Mouse (Mus musculus) CH12.LX (cell line): Measurements from ENCODE around the gene Ddost. TPM values are rescaled to one million over a fixed set of nuclear protein-coding genes. Genes with fewer than 3 reads are reported as not detected.

ENCODE experiments used
- DNase-seq: peaks from one replicate; pipeline ENCODE4 v3.0.0-alpha.2; 2013; ENCODE audit errors: extremely low read depth
- H3K27ac ChIP-seq: 2 replicates; pipeline ENCODE4 v1.5.1; 2012; ENCODE audit warnings: low read depth, mild to moderate bottlenecking, control low read depth, moderate library complexity; ENCODE audit not compliant: insufficient read depth
- H3K27me3 ChIP-seq: replicated peaks from 2 replicates; pipeline ENCODE3; 2012; ENCODE audit warnings: inconsistent platforms
- H3K36me3 ChIP-seq, 2 experiments: replicated peaks in 1 of 2; 2 replicates each; pipeline versions ENCODE3 to v1.6.1; 2012; ENCODE audit warnings: inconsistent platforms in 1 of 2, low read length in 1 of 2, mild to moderate bottlenecking in 1 of 2, mixed read lengths in 1 of 2, moderate library complexity in 1 of 2; ENCODE audit not compliant: control insufficient read depth in 1 of 2, insufficient read depth in 1 of 2
- H3K4me1 ChIP-seq, 2 experiments: 2 replicates each; pipeline ENCODE4 v1.6.1; 2012; ENCODE audit warnings: inconsistent platforms in 1 of 2, moderate library complexity in 1 of 2; ENCODE audit not compliant: insufficient read depth in 2 of 2, control insufficient read depth in 1 of 2
- H3K4me2 ChIP-seq: 2 replicates; pipeline ENCODE4 v1.6.1; 2012; ENCODE audit warnings: low read depth, mild to moderate bottlenecking, control low read depth; ENCODE audit not compliant: poor library complexity, insufficient read depth, severe bottlenecking
- H3K4me3 ChIP-seq, 3 experiments: fragments of 150-350 bp in 1 of 3; sonication (generic) in 1 of 3; replicated peaks in 1 of 3; 2 replicates each; pipeline versions ENCODE3 to v1.5.1; 2011 to 2012; ENCODE audit warnings: low read depth in 2 of 3, low read length in 2 of 3, mild to moderate bottlenecking in 2 of 3, moderate library complexity in 2 of 3, control low read depth in 1 of 3, improper control_type of control experiment in 1 of 3, inconsistent platforms in 1 of 3, mixed read lengths in 1 of 3; ENCODE audit not compliant: poor library complexity in 1 of 3
- H3K79me2 ChIP-seq: replicated peaks from 2 replicates; pipeline ENCODE4 v1.6.1; 2012; ENCODE audit warnings: mild to moderate bottlenecking, moderate library complexity; ENCODE audit not compliant: control insufficient read depth, poor library complexity, insufficient read depth, severe bottlenecking; ENCODE audit errors: extremely low read depth
- H3K9ac ChIP-seq: 2 replicates; pipeline ENCODE4 v1.6.1; 2012; ENCODE audit warnings: low read depth, mild to moderate bottlenecking, control low read depth, moderate library complexity; ENCODE audit not compliant: insufficient read depth
- H3K9me3 ChIP-seq: replicated peaks from 2 replicates; pipeline ENCODE3; 2012; ENCODE audit warnings: low read length, inconsistent platforms, mixed read lengths
- CHD2 ChIP-seq: IDR thresholded peaks from 2 replicates; pipeline ENCODE4 v1.6.1; 2011; ENCODE audit warnings: low read length, improper control_type of control experiment
- CTCF ChIP-seq, 2 experiments: IDR thresholded peaks in 1 of 2; conservative IDR thresholded peaks in 1 of 2; 2 replicates each; pipeline ENCODE4 v1.5.1; 2011 to 2012; ENCODE audit warnings: low read depth in 2 of 2, low read length in 2 of 2, improper control_type of control experiment in 1 of 2, inconsistent platforms in 1 of 2, mild to moderate bottlenecking in 1 of 2, moderate library complexity in 1 of 2
- E2F4 ChIP-seq: IDR thresholded peaks from 2 replicates; pipeline ENCODE4 v1.6.1; 2011; ENCODE audit warnings: low read depth, low read length, improper control_type of control experiment; ENCODE audit not compliant: insufficient replicate concordance
- EP300 ChIP-seq: IDR thresholded peaks from 2 replicates; pipeline ENCODE4 v1.6.1; 2011; ENCODE audit warnings: low read length, improper control_type of control experiment
- HCFC1 ChIP-seq: IDR thresholded peaks from 2 replicates; pipeline ENCODE4 v1.6.1; 2012; ENCODE audit warnings: low read depth, mild to moderate bottlenecking, inconsistent platforms, low read length, improper control_type of control experiment
- MAZ ChIP-seq: IDR thresholded peaks from 2 replicates; pipeline ENCODE4 v1.6.1; 2012; ENCODE audit warnings: low read depth, mild to moderate bottlenecking, inconsistent platforms, low read length, improper control_type of control experiment, moderate library complexity
- MEF2A ChIP-seq: IDR thresholded peaks from 2 replicates; pipeline ENCODE4 v1.6.1; 2014; ENCODE audit warnings: low read depth, mild to moderate bottlenecking, inconsistent platforms, low read length, improper control_type of control experiment, borderline replicate concordance
- MYC ChIP-seq: IDR thresholded peaks from 2 replicates; pipeline ENCODE4 v1.6.1; 2011; ENCODE audit warnings: low read depth, mild to moderate bottlenecking, improper control_type of control experiment, low read length
- NRF1 ChIP-seq: IDR thresholded peaks from 2 replicates; pipeline ENCODE4 v1.6.1; 2014; ENCODE audit warnings: low read depth, mild to moderate bottlenecking, inconsistent platforms, low read length, improper control_type of control experiment, moderate library complexity
- POLR2A ChIP-seq: IDR thresholded peaks from 2 replicates; pipeline ENCODE4 v1.6.1; 2011; ENCODE audit warnings: low read depth, mild to moderate bottlenecking, improper control_type of control experiment, low read length
- SIN3A ChIP-seq: IDR thresholded peaks from 2 replicates; pipeline ENCODE4 v1.6.1; 2012; ENCODE audit warnings: low read length, improper control_type of control experiment, inconsistent platforms
- SMC3 ChIP-seq: IDR thresholded peaks from 2 replicates; pipeline ENCODE4 v1.6.1; 2011; ENCODE audit warnings: low read depth, low read length, improper control_type of control experiment
- TBP ChIP-seq: conservative IDR thresholded peaks from 2 replicates; pipeline ENCODE4 v1.6.1; 2011; ENCODE audit warnings: low read depth, low read length, improper control_type of control experiment
- TCF12 ChIP-seq: IDR thresholded peaks from 2 replicates; pipeline ENCODE4 v1.6.1; 2014; ENCODE audit warnings: low read depth, mild to moderate bottlenecking, inconsistent platforms, low read length, improper control_type of control experiment
- UBTF ChIP-seq: IDR thresholded peaks from 2 replicates; pipeline ENCODE4 v1.6.1; 2012; ENCODE audit warnings: low read depth, mild to moderate bottlenecking, inconsistent platforms, low read length, improper control_type of control experiment, moderate library complexity
- USF2 ChIP-seq: conservative IDR thresholded peaks from 2 replicates; pipeline ENCODE4 v1.6.1; 2011; ENCODE audit warnings: low read depth, low read length, improper control_type of control experiment
- ZC3H11A ChIP-seq: IDR thresholded peaks from 2 replicates; pipeline ENCODE4 v1.6.1; 2012; ENCODE audit warnings: low read depth, mild to moderate bottlenecking, inconsistent platforms, low read length, improper control_type of control experiment
- ZKSCAN1 ChIP-seq: IDR thresholded peaks from 2 replicates; pipeline ENCODE4 v1.6.1; 2012; ENCODE audit warnings: low read depth, inconsistent platforms, low read length, improper control_type of control experiment, borderline replicate concordance
- dilution Hi-C: fragments of 300-500 bp; cut with MboI; formaldehyde crosslinking; loops from 2 replicates; pipeline ENCODE4 v1.14.3; 2020; ENCODE audit warnings: low sequenced_read_pairs; ENCODE audit not compliant: extremely low pct_unique_long_range_greater_than_20kb, extremely low pct_ligation_motif_present
- in situ Hi-C: fragments of 300-500 bp; cut with MboI; formaldehyde crosslinking; loops from 3 replicates; pipeline ENCODE4 v1.14.3; 2019; ENCODE audit warnings: low sequenced_read_pairs, low pct_ligation_motif_present, low pct_unique_long_range_greater_than_20kb, mixed read lengths
- polyA plus RNA-seq: library from polyadenylated mRNA; unstranded; fragments of >175 nt; gene quantifications from 2 replicates; pipeline ENCODE4 v1.2.1, GENCODE M21; 2012; ENCODE audit warnings: low read depth; ENCODE audit not compliant: insufficient read length
- total RNA-seq, 2 experiments: library from RNA; depleted of rRNA; stranded (reverse); fragments of 300-350 nt in 1 of 2; fragments of >200 nt in 1 of 2; gene quantifications; 2 replicates each; pipeline ENCODE4 v1.2.3; 2012 to 2014

The Ddost gene
- total and polyA plus RNA-seq, 3 experiments = 163 to 186 (median 164) TPM

GRCm38 (mm10) chr4:138356551-138356950 is 52.0 kb downstream of the Ddost start:
- H3K27me3 ChIP-seq = peaks cover 85% of the 10 kb centered on the region
- no peaks in the 10 kb centered on the region for H3K36me3 ChIP-seq
- no peaks in the 10 kb centered on the region for H3K4me1 ChIP-seq
- H3K4me3 ChIP-seq = no peak overlapping the region
- no peak for DNase-seq
- dilution Hi-C loops = no loop called here
- peaks cover 4% of the 10 kb centered on the region for H3K9me3 ChIP-seq
- no peaks in the 10 kb centered on the region for H3K79me2 ChIP-seq
- H3K9ac ChIP-seq = no peak overlapping the region
- H3K27ac ChIP-seq = no peak overlapping the region
- in situ Hi-C loops = no loop called here
- no peak for TF ChIP-seq UBTF
- TF ChIP-seq HCFC1 = no peak
- no peak for TF ChIP-seq POLR2A
- TF ChIP-seq TCF12 = no peak
- no peak for TF ChIP-seq EP300
- H3K4me2 ChIP-seq = no peak overlapping the region

GRCm38 (mm10) chr4:138358176-138358575 is 53.6 kb downstream of the Ddost start:
- H3K9ac ChIP-seq = no peak overlapping the region
- no peak overlapping the region for H3K27ac ChIP-seq
- in situ Hi-C loops = no loop called here
- no peak overlapping the region for H3K4me2 ChIP-seq
- H3K36me3 ChIP-seq = no peaks in the 10 kb centered on the region
- H3K27me3 ChIP-seq = peaks cover 84% of the 10 kb centered on the region
- dilution Hi-C loops = no loop called here
- no peaks in the 10 kb centered on the region for H3K4me1 ChIP-seq
- no peaks in the 10 kb centered on the region for H3K9me3 ChIP-seq
- no peaks in the 10 kb centered on the region for H3K79me2 ChIP-seq
- H3K4me3 ChIP-seq = no peak overlapping the region
- DNase-seq = no peak
- TF ChIP-seq ZKSCAN1 = no peak
- TF ChIP-seq POLR2A = no peak
- TF ChIP-seq MEF2A = no peak
- TF ChIP-seq E2F4 = no peak
- TF ChIP-seq TCF12 = no peak
- TF ChIP-seq UBTF = no peak
- no peak for TF ChIP-seq MYC
- TF ChIP-seq CHD2 = no peak
- TF ChIP-seq USF2 = no peak
- TF ChIP-seq CTCF (conservative IDR thresholded peaks at IDR 0.05 in 1 of 2, IDR thresholded peaks at IDR 0.05 in 1 of 2; ENCODE audit: low read depth in 2 of 2, low read length in 2 of 2) = no peak
- no peak for TF ChIP-seq SIN3A
- no peak for TF ChIP-seq ZC3H11A
- no peak for TF ChIP-seq MAZ
- TF ChIP-seq TBP = no peak
- TF ChIP-seq NRF1 = no peak
- TF ChIP-seq SMC3 = no peak
